Mouse (Mus musculus) CD4-positive, CD25-positive, alpha-beta regulatory T cell, adult 4 months (primary cell): Measurements from ENCODE around the gene Btbd9. TPM values are rescaled to one million over a fixed set of nuclear protein-coding genes. Genes with fewer than 3 reads are reported as not detected.
"Not testable (repeated sequence)": the region's sequence is repeated elsewhere in the genome, so short reads cannot be mapped to it uniquely, and the experiment has no call there.

Source experiments
- ATAC-seq: one replicate; pipeline ENCODE4 v1.8.0; 2017
- polyA plus RNA-seq, 2 experiments: library from polyadenylated mRNA; unstranded; fragments of 100-300 nt; shearing (Covaris generic); gene quantifications; one replicate each; pipeline ENCODE4 v1.2.1; 2017

Btbd9 gene
- polyA plus RNA-seq, 2 experiments from 2014 or later, result 58.9 to 82.9 TPM

DNA sequence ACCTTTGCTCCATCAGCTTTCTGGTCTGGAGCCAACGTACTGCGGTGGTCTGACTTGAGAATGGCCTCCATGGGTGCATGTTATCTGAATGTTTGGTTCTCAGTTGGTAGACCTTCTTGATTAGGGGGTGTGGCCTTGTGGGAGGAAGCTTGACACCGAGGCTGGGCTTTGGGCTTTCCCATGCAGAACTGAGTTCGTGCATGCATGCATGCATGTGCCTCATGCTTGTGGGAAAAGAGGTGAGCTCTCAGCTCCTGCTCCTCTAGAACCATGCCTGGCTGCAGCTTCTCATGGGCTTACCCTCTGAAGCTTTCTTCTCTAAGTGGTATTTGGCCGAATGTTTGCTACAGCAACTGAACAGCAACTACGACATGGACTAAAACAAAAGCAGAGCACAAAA is 64.9 kb downstream of the Btbd9 start:
- ATAC-seq, result no peak

DNA sequence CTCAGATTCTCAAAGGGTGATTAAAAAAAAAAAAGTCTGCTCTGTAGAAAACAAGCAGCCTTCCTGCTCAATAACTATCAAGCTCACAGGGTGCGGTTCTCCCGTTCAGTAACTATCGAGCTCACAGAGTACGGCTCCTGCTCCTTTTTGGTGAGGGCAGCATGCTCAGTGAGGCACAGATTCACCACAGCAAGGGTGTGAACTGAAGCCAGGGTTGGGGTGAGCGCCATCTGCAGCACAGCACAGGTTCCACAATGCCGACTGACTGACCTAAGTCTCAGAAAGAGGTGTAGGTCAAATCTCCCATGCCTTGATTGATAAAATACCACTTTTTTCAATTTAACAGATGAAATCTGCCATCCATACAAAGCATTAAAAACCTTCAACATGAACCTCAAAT is 66.1 kb downstream of the Btbd9 start:
- ATAC-seq, result no peak

DNA sequence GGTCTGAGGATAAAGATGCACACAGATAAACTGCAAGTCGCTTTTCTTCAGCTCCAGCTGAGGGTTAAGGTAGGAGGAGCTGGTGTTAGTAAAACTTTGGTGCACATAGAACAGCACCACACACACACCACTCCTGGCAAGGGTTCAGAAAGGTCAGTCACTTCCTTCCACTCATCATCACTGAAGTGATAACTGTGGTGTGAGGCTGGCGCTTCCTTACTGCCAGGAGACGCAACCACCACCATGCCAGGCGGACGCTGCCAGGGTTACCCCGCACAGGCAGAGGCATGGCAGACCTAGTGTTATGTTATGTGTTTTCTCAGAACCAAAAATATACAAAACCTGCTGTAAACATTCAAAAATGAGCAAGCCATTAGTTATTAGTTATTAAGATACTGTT is 66.6 kb downstream of the Btbd9 start:
- no peak for ATAC-seq

DNA sequence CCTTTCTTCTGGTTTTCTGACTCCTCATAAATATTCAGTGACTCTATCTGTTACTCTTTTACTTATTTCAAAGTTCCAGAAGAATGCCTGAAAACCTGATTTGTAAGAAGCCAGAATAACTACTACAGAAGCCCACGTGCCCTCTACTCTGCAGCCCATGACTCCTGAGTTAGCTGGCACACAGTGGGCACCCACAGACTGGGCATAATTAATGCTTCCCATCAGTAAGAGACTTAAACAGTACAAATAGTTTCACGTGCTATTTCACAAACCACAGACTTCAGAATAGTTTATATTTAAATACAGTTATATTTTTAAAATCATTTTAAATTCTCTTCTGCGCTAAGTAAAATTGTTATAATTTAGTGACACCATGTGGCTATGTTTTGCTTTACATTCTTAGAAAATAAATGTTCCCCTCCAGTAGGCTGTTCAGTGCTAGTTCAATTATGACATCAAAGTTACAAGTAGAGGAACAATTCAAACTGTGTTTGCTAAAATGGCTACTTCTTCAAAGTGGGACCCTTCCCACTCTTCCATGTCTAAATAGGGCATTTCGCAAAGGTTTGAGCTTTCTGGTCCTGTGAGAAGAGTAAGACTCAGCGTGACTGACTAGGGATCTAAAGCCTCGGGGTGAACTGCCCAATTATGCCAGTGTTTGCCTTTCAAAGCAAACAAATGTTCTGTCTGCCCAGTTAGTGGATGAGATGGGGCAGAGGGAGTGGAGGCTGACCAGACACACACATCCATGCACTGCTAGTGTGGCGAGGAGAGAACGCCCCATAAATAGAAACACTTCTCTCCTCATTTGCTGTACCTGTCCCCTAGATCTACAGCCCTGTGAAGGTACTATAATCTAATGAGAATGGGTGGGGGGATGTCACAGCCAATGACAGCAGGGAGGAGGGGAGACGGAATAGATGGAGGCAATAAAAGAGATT is 68.4 kb downstream of the Btbd9 start:
- ATAC-seq, result no peak

DNA sequence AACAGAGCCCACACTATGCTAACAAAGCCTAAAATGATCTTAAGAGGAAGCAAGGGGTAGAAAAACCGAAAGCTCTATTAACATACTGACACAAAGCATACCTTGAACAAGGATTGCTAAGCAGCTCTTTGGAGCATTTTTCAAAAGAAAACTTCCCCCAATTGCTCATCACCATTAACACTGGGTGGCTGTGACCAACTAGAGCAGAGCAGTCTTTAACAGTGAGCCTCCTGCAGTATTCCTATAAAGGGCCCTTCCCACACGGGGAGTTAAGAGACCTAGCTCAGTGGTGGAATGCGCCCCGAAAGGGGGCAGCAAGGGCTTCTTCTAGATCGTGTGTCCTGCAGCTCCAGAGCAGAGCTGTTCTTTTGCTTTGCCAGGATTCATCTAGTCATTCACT is 69.4 kb downstream of the Btbd9 start:
- ATAC-seq, result no peak

DNA sequence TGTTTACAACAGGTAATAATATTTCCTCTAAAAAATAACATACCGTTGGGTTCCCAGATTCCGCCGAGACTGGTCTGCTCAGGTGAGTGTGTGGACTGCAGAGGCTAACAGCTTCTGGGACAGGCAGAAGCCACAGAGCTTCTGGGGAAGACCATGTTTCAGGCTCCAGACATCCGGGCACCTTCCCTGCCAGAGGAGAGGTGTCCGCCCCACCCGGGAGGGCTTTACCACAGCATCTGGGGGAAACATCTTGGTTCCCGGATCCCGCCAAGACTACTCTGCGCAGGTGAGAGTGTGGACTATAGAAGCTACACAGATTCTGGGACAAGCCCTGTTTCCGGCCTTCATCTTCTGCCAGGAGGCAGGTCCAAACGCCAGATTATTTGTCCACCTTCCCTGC is 76.7 kb downstream of the Btbd9 start:
- not testable (repeated sequence) for ATAC-seq

DNA sequence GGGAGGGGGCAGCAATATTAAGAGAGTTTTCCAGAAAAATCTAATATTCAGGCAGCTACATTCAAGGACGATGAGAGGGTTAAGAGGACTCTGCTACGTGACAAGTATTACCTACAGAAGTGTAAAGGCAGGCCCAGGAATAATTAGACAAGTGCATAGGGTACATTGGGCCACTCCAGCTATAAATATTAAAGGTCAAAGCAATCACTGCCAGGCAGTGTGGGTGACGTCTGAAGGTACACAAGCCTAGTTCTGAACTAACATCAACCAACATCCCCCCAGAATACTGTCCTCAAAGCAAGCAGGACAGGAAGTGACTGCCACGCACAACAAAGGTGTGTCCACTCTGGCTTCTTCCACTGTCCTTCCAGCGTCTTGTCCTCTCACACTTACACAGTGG is 77.5 kb downstream of the Btbd9 start:
- ATAC-seq, result no peak

DNA sequence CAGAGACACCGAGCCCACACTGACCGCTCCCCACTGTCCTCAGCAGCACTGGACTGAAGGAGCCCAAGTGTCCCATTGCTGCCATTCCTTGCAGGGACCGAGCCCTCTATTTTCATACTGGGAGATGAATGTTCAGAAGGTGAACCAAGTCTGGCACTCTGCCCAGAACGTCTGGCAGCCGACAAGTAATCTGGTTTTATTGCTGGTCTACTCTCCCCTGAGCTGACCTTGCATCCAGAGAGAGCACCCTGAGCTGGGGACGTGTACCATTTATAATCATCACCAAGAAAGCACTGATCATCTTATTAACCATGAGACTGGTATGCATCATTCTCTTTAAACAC is 77.9 kb downstream of the Btbd9 start:
- ATAC-seq, result no peak

DNA sequence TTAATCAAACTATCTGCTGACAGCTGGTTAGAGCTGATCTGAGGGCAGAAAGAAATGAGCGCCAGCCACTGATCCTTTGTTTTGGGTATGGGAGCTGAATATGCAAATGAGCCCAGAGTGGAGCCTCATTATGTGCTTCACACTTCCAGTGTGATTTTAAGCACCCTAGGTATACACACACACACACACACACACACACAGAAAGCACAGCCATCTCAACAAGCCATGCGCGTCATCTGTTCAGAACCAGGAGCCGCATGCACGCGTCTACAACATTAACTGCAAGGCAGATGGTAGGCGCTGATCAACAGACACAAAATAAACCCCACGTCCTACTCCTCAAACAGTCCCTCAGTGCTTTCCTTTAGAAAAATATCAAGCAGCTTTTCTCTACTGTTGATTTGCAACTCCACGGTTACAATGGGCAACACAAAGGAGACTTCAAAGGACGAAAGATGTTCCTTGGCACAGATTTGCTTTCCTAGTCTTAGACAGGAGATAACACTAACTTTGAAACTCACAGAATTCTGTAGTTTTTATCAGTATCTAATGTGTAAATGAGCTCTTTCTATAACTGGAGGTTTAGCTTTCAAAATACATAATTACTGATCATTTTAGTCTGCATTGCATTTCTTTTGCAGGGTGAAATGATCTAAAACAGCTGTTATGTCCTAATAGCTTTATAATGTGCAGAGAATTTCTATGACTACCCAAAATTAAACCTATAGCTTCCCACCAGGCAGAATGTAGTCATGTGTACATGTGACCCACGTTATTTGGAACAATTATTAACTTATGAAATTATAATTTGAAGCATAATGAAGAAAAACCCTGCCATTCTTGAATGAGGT is 78.5 kb downstream of the Btbd9 start:
- no peak for ATAC-seq

DNA sequence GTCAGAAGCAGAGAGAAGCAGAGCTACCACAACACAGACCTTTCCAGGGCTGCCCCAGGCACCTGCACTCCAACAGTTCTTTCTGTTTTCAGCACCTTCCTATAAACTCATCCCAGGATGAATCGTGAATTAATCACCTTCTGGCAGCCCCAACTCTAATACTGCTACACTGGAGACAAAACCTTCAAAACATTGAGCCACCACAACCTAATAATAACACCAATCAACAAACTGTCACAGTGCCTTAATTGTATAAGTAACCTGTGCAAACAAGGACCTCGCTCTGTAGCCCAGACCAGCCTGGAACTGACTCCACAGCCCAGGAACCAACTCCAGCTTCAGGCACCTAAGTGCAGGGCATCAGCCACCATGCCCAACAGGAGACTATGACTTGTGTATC is 80.7 kb downstream of the Btbd9 start:
- no peak for ATAC-seq

DNA sequence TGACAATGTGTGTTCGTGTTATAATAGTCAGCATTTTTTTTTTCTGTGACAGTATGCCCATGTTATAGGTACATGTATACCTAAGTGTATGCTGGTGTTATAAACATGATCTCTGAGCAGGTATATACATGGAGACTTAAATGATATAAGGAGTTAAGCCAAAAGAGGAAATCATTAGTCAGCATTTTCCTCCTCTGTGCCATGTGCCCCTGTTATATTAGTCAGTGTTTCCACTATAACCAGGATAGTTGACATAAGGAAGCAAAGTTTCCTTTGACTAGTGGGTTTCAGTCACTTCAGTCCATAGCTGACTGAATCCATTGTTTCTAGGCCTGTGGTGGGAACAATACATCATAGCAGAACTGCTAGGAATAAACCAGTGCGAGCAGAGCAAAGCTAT is 81.1 kb downstream of the Btbd9 start:
- no peak for ATAC-seq

DNA sequence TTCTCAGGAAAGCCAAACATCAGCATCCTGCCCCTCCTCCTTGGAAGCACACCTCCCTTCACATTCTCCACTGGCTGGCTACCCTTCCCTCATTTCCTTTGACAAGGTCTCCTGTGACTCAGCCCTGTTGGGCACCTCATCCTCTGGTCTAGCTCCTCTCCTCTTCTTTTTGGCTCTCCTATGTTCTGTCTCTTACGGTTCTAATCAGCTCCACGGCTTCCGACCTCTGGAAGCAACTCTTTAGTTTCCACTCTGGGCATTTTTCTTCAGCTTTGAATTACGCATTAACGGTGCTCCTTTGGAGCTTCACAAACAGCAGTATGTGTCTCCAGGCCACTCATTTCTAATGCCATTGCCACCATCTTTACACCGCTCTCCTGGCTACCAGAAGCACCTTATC is 82.8 kb downstream of the Btbd9 start:
- no peak for ATAC-seq

DNA sequence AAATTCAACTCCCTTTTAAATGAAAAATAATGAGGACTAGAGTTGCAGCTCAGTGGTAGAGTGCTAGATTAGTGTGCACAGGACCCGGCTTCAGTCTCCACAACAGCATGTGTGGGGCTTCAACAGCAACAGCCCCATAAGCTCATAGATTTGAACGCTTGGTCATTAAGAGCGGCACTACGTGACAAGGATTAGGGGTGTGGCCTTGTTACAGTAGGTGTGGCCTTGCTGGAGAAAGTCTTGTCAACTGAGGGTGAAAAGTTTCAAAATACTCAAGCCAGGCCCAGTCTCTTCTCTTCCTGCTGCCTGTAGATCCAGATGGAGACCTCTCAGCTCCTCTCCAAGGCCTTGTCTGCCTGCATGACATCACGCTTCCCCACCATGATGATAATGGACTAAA is 84.1 kb downstream of the Btbd9 start:
- no peak for ATAC-seq

DNA sequence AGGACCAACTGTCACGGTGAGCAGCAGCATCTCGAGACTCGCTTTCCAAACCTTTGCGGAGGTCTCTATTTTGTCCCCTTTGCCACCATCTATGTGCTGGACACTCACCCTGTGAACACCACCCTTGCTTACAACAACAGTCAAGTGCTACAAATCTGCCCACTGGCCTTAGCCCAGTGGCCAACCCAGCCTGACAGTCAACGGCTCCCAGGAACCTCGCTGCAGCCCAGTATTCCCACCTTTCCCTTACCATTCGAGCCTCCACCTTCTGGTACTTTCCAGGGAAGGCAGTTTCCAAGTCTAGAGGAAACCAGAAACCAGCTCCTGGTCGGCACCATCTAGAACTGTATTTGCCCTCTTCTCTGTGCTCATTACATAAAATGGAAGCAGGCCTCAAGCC is 84.7 kb downstream of the Btbd9 start:
- no peak for ATAC-seq

DNA sequence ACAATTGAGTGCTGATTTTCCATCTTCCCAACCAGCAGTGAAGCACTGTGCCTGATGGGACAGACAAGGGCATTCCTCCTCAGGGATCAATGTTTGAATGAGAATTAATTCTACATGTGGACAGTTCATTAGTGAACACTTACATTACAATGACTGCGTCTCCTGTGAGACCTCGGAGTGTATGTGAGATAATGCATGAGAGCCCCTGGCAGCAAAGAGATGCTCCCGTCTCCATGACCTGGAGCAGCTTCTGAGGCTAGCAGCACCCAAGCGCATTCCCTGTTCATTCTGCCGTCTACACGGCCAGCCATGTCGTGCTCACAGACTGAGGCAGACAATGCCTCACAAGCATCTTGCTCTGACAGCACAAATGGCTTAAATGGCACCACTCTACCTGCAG is 85.7 kb downstream of the Btbd9 start:
- no peak for ATAC-seq

DNA sequence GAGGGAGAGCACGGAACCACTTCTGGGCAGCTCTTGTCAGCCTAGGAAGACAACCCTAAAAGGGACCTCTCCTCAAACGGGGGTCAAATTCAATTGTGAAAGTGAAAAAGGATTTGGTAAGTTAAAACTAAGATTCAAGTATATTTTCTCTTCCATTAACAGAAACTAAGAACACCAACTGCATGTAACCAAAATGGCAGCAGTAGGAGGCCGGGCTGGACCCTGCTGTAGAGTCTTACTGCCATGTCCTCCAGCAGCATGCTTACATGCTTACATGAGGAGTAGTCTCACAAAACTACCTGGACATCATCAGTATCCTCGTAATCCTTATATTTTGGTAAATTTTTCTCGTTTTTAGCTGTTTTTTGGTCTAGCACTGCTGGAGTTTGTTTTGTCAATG is 86.2 kb downstream of the Btbd9 start:
- no peak for ATAC-seq

DNA sequence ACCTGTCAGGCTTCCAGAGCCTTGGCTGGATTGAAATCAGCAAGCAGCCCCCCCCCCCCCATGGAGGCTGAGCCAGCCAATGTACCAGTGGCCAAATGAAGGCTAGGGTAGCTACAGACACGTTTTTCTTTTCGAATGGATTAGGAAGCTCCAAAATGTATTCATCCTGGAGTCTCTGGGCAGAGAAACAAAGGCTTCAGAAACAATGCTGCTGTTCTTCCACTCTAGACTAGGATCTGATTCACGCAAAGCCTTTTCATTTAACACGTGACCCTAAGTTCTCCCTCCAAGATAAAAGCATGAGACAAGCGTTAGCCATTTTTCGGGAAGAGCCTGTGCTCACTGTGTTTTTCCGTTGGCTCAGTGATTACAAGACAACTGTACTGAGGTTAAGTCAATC is 86.7 kb downstream of the Btbd9 start:
- ATAC-seq, result no peak

DNA sequence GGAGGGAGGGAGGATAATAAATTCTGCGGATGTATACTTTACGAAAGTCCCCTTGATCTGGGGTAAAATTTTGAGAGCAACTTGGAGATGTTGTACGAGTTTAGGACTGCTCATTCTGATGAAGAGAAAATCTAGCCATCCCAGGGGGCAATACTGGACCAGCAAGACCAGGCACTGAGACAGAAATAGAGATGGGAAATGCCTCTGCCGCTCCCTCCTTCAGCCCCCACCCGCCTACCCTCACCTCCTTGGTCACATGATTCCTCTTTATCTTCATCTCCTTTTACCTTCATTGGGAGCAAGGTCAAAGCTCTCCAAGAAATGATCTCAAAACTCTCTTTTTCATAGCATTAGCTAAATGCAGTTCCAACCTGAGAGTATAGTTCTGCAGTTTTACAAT is 88.6 kb downstream of the Btbd9 start:
- no peak for ATAC-seq

DNA sequence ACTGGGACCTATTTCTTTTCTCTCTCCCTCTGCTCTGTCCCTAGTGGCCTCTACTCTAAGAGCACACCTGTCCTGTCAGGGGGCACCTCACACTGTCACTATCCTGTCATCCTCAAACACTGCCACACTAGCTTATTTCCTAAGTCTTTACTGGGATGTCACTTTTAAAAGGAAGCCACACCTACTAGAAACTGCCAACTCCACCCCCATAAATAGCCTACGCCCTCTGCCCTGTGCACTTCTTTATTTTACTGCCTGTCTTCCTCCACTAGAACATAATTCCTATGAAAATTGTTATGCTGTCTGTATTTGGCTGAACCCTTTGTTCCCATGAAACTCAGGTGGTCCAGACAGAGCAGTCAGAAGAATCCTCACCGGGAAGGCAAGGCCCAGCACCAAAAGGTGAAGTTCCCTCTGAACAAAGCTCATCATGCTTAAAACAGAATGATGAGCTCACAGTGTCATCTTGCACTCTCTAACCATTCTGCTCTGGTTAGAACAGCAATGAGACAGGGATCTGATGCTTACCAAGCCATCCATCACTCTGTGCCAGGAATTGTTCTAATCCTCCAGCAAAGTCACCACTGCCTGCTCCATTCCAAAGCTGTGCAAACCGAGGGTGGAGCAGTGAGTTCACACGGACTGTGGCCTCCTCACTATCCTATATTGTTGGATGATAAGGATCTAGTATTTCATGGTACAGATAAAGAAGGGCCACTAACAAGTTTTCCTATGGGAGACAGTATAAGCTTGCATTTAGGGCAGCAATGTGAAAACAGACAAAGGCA is 91.0 kb downstream of the Btbd9 start:
- ATAC-seq, result no peak

DNA sequence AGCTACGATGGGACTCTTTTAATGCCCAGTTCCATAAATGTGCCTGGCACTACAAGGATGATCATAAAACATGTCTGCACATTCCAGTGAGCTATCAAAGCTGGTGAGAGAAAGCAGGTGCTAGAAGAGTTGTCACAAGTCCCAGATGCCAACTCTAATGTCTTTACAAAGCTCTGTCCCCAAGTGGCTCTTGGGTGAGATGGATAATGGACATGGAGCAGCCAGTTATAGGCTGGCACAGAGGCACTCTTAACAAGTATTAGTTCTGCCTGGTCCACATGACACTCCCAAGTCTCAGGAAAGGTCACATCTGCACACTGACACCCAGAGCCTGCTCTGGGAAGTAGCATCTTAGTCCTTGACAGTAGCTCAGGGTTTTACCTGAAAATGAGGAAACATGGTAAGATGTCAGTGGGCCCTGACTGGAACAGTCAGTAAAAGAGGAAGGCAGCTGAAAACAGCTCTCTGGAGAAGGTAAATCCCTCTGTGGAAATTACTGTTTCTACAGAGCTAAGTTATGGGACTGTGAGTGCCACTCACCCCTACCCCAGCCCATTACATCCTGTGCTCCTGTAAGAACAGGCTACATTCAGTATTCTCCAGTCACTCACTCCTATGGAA is 91.7 kb downstream of the Btbd9 start:
- ATAC-seq, result no peak

DNA sequence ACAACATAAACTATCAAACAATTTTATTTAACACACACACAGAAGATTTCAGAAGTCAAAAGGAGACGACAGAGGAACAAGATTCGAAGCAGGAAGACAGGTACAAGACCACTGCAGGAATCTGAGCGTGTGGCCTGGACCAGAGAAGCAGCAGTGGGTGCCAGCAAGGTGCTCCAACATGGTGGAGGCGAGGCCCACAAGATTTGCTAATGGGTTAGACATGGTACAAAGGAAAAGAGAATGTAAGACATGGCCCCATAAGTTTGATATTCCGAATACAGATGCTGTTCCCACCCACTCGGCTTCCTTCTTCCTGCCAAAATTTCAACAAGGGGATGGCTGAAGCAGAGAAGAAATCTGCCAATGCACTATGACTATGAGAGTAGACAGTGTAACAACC is 94.5 kb downstream of the Btbd9 start:
- ATAC-seq, result no peak

DNA sequence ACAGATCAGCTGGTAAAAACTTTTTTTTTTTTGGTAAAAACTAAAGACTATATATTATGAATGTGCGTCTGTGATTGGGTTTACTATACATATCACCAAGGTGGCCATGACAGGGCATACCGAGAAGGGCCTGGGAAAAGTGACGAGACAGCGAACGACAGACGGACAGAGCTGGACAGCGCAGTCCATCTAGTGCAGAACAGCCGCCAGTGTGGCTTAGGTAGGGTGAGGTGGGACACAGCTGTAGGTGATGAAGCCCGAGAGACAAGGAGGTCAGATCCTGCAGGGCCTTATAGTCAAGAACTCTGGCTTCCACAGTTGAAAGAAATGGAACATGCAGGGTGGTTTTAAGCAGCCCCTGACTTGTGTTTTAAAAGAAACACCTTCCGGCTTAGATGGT is 94.9 kb downstream of the Btbd9 start:
- no peak for ATAC-seq

DNA sequence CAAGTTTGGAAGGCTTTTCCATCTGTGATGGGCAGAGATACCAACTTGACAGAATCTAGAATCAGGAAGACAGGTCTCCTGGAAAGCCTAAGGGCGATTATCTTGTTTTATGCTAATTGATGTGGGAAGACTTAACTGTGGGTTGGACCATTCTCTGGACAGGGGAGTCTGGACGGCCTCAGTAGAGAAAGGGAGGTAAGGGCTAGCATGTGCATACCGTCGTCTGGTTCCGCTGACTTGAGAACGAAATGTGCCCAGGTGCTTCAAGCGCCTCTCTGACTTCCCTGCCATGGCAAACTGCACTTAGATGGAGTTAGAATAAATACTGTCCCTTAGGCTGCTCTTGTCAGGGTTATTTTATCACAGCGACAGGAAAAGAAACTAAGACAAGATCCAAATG is 95.9 kb downstream of the Btbd9 start:
- no peak for ATAC-seq
